Mouse (Mus musculus) hindbrain, embryonic 14.5 days (tissue): ENCODE data around the gene Fut9. TPM values are rescaled to one million over a fixed set of nuclear protein-coding genes. Genes with fewer than 3 reads are reported as not detected.

ENCODE experiments used
- ATAC-seq: fragments of 200-750 bp; cut with Nextera tagmentation; 2 replicates; pipeline ENCODE4 v1.8.0; 2017; ENCODE audit warnings: moderate number of reproducible peaks, mild to moderate bottlenecking, moderate TSS enrichment, moderate library complexity; ENCODE audit not compliant: low FRiP score
- DNase-seq: peaks from one replicate; pipeline ENCODE4 v3.0.0-alpha.2; 2015; ENCODE audit warnings: low spot score
- H3K27ac ChIP-seq: fragments of 300-500 bp; sonication (generic); 2 replicates; pipeline ENCODE4 v1.5.1; 2014; ENCODE audit warnings: mild to moderate bottlenecking, moderate library complexity
- H3K27me3 ChIP-seq: fragments of 300-500 bp; sonication (generic); 2 replicates; pipeline ENCODE4 v1.6.1; 2014; ENCODE audit warnings: mild to moderate bottlenecking, low read length, mixed read lengths; ENCODE audit not compliant: control insufficient read depth, insufficient read depth
- H3K36me3 ChIP-seq: fragments of 300-500 bp; sonication (generic); replicated peaks from 2 replicates; pipeline ENCODE4 v1.6.1; 2014; ENCODE audit not compliant: control insufficient read depth, insufficient read depth
- H3K4me1 ChIP-seq: fragments of 300-500 bp; sonication (generic); replicated peaks from 2 replicates; pipeline ENCODE4 v1.6.1; 2014; ENCODE audit warnings: antibody characterized with exemption, low read length, mixed read lengths; ENCODE audit not compliant: control insufficient read depth, insufficient read depth
- H3K4me2 ChIP-seq: fragments of 300-500 bp; sonication (generic); replicated peaks from 2 replicates; pipeline ENCODE4 v1.6.1; 2014; ENCODE audit warnings: mild to moderate bottlenecking, moderate library complexity
- H3K4me3 ChIP-seq: fragments of 300-500 bp; sonication (generic); replicated peaks from 2 replicates; pipeline ENCODE4 v1.5.1; 2014; ENCODE audit warnings: mild to moderate bottlenecking, low read length
- H3K9ac ChIP-seq: fragments of 300-500 bp; sonication (generic); 2 replicates; pipeline ENCODE4 v1.6.1; 2014
- H3K9me3 ChIP-seq: fragments of 300-500 bp; sonication (generic); 2 replicates; pipeline ENCODE4 v1.6.1; 2016; ENCODE audit warnings: low read length; ENCODE audit not compliant: control insufficient read depth
- WGBS: fragments of 180-500 bp; shearing (Covaris S2); extraction: QIAGEN DNeasy Blood & Tissue Kit; methylation state at CpG from one replicate; pipeline ENCODE4 v1.1.7; 2014; 5-methylcytosine and 5-hydroxymethylcytosine counted together
- polyA plus RNA-seq: library from polyadenylated mRNA; unstranded; fragments of >200 nt; fragmentation: Nextera tagmentation; extraction: Ambion mirVana; gene quantifications from 2 replicates; pipeline ENCODE4 v1.2.1, GENCODE M21; 2014

Fut9 gene
- polyA plus RNA-seq, 1 experiment from 2014 or later: 24.7 TPM

- H3K9ac ChIP-seq: no peak overlapping the region
- H3K4me2 ChIP-seq: no peak overlapping the region
- WGBS: 39% methylated on average over 1 of the region's 1 CpGs
- H3K4me1 ChIP-seq: 0 out of 2 replicates have a peak, but pooled peaks cover 5% of the 10 kb centered on the region
- ATAC-seq (peak; percentile 36; the same call in 1 of the 2 replicates), DNase-seq (no peak)
- H3K9me3 ChIP-seq: no peaks in the 10 kb centered on the region
- no peaks in the 10 kb centered on the region for H3K36me3 ChIP-seq
- H3K4me3 ChIP-seq: no peak overlapping the region
- H3K27ac ChIP-seq: no peak overlapping the region
- no peaks in the 10 kb centered on the region for H3K27me3 ChIP-seq
These were observed 173.0 kb downstream of the Fut9 start for GRCm38 (mm10) chr4:25627039-25627438.

- Histone ChIP-seq H3K4me1 (0 out of 2 replicates have a peak, but pooled peaks cover 5% of the 10 kb centered on the region), H3K4me2 (no peak overlapping the region), H3K9me3 (no peaks in the 10 kb centered on the region), H3K36me3 (peaks cover 11% of the 10 kb centered on the region; the same call in 1 of the 2 replicates), H3K4me3 (no peak overlapping the region), H3K27me3 (no peaks in the 10 kb centered on the region), H3K9ac (no peak overlapping the region), H3K27ac (no peak overlapping the region)
- WGBS: 82% methylated on average over 2 of the region's 2 CpGs
- DNase-seq (no peak), ATAC-seq (no peak)
These were observed 176.9 kb downstream of the Fut9 start for GRCm38 (mm10) chr4:25623176-25623575.

GRCm38 (mm10) chr4:25617301-25617700 is 182.7 kb downstream of the Fut9 start:
- Histone ChIP-seq H3K27ac (no peak overlapping the region), H3K4me3 (no peak overlapping the region), H3K4me2 (no peak overlapping the region), H3K9ac (no peak overlapping the region), H3K27me3 (no peaks in the 10 kb centered on the region), H3K9me3 (no peaks in the 10 kb centered on the region), H3K4me1 (no peaks in the 10 kb centered on the region), H3K36me3 (peaks cover 11% of the 10 kb centered on the region; the same call in 1 of the 2 replicates)
- DNase-seq (no peak), ATAC-seq (no peak)
- 89% methylated on average over 4 of the region's 4 CpGs for WGBS

GRCm38 (mm10) chr4:25613426-25613825 is 186.6 kb downstream of the Fut9 start:
- 92% methylated on average over 5 of the region's 5 CpGs for WGBS
- H3K36me3 ChIP-seq: no peaks in the 10 kb centered on the region
- H3K4me2 ChIP-seq: no peak overlapping the region
- H3K27ac ChIP-seq: no peak overlapping the region
- ATAC-seq: no peak
- H3K4me1 ChIP-seq: no peaks in the 10 kb centered on the region
- no peak overlapping the region for H3K9ac ChIP-seq
- H3K27me3 ChIP-seq: no peaks in the 10 kb centered on the region
- no peaks in the 10 kb centered on the region for H3K9me3 ChIP-seq
- DNase-seq: no peak
- H3K4me3 ChIP-seq: no peak overlapping the region

GRCm38 (mm10) chr4:25610481-25610880 is 189.6 kb downstream of the Fut9 start:
- H3K27ac ChIP-seq: no peak overlapping the region
- H3K9ac ChIP-seq: no peak overlapping the region
- H3K4me1 ChIP-seq: no peaks in the 10 kb centered on the region
- DNase-seq (no peak), ATAC-seq (no peak)
- no peak overlapping the region for H3K4me3 ChIP-seq
- no peaks in the 10 kb centered on the region for H3K36me3 ChIP-seq
- no peak overlapping the region for H3K4me2 ChIP-seq
- H3K9me3 ChIP-seq: no peaks in the 10 kb centered on the region
- H3K27me3 ChIP-seq: no peaks in the 10 kb centered on the region
- 56% methylated on average over 2 of the region's 2 CpGs for WGBS

GRCm38 (mm10) chr4:25593218-25593617 is 206.8 kb downstream of the Fut9 start:
- Histone ChIP-seq H3K4me3 (no peak overlapping the region), H3K27ac (no peak overlapping the region), H3K4me1 (no peaks in the 10 kb centered on the region), H3K36me3 (no peaks in the 10 kb centered on the region), H3K4me2 (no peak overlapping the region), H3K27me3 (no peaks in the 10 kb centered on the region), H3K9ac (no peak overlapping the region), H3K9me3 (no peaks in the 10 kb centered on the region)
- no peak for DNase-seq
- 76% methylated on average over 4 of the region's 4 CpGs for WGBS
- no peak for ATAC-seq
